Mouse (Mus musculus) kidney, postnatal 4 days (tissue): ENCODE data around the gene Cetn4.
A peak's percentile ranks its signal among the peaks of the same experiment; 100 is the strongest.

Experiments used
- DNase-seq, 2 experiments: peaks; one replicate each; pipeline ENCODE4 v3.0.0; 2021; ENCODE audit warnings: mixed read lengths in 2 of 2

The Cetn4 gene

GRCm38 (mm10) chr3:37299470-37299869 lies 13.0 kb downstream of the Cetn4 start:
- no peak for DNase-seq

GRCm38 (mm10) chr3:37292654-37293053 lies 19.9 kb downstream of the Cetn4 start:
- DNase-seq = no peak

- no peak for DNase-seq
Measured at GRCm38 (mm10) chr3:37291929-37292328, 20.6 kb downstream of the Cetn4 start.

- no peak for DNase-seq
Measured at GRCm38 (mm10) chr3:37290881-37291541, 21.5 kb downstream of the Cetn4 start.

- DNase-seq = no peak
Measured at GRCm38 (mm10) chr3:37289237-37289636, 23.3 kb downstream of the Cetn4 start.

GRCm38 (mm10) chr3:37283234-37283633 lies 29.3 kb downstream of the Cetn4 start:
- DNase-seq = no peak

- no peak for DNase-seq
Measured at GRCm38 (mm10) chr3:37282299-37282922, 30.1 kb downstream of the Cetn4 start.

DNA sequence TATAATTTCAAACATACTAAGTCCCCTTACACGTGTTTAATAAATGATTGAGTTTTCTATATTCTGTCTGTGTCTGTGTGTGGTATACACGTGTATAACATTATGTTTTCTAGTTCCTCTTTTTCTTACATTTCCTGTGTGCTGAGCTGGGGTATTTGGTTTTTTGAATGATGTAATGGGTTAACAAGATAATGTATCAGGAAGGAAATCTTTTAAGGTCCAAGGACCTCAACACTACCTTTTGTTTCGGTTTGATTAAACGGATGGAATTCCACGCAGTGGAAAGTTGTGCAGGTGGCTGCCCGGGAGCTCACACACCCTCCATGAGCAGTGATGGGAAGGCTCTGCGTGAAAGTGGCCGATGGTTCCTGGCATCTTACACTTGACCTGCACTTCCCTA lies 31.6 kb downstream of the Cetn4 start:
- DNase-seq = no peak

- DNase-seq = no peak
Measured at GRCm38 (mm10) chr3:37280221-37280620, 32.3 kb downstream of the Cetn4 start.

- DNase-seq = no peak
Measured at GRCm38 (mm10) chr3:37274661-37275060, 37.8 kb downstream of the Cetn4 start.

DNA sequence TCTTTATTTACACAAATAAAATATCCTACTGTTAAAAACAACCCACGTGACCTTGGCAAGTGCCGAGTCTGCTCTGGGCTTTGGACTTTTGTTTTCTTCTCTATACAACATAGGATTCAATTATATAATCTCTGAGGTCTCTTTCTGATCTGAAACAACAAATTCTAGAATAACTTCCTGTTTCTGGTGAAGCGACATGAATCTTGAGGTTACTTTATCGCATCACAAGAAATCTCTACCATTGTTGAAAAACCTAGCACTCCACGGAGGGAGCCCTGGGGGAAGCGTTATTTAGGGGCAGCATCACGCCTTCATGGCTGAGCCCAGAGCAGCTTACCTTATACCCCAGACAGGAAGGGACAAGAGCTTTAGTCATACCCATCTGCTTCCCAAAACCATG lies 39.4 kb downstream of the Cetn4 start:
- no peak for DNase-seq

DNA sequence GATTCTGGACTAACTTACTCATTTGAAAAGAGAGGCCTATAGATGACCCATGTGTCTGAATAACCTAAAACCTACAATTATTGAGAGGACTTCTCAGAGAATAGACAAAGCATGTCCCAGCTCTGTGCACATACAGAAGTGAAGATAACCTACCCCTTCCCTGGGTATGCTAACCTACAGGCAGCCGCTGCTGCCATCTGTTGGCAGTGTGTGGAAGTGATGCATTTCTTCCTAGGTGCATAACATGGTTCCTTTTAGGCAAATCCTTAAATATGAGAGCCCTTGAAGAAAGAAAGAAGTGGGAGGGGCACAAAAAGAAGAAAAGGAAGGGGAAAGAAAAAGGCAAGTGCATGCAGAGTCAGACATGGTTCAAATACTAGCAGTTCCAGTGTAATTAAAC lies 41.3 kb downstream of the Cetn4 start:
- DNase-seq = peak; percentile 74 to 79

- peak in 1 of 2 experiments; percentile 10 for DNase-seq
Measured at GRCm38 (mm10) chr3:37269926-37270325, 42.6 kb downstream of the Cetn4 start.

DNA sequence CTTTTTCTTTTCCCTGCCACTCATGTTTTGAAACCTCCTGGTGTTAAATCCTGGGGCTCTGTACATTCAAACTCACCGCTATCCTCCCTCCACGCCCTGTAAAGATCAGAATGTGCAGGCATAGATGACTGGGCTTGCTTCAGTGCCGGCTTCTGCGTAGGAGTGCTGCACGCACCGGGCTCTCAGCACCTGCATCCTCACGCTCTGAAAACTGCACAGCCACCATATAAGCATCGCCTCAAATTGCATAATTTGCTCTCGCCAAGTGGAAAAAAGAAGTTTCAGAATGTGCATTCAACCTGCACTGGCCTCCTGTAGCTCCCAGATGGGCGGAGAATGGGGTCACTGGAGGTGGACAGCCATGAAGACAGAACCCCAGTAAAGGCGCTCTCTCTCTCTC lies 44.2 kb downstream of the Cetn4 start:
- DNase-seq = peak in 1 of 2 experiments; percentile 29

- DNase-seq = no peak
Measured at GRCm38 (mm10) chr3:37259331-37259999, 53.0 kb downstream of the Cetn4 start.

DNA sequence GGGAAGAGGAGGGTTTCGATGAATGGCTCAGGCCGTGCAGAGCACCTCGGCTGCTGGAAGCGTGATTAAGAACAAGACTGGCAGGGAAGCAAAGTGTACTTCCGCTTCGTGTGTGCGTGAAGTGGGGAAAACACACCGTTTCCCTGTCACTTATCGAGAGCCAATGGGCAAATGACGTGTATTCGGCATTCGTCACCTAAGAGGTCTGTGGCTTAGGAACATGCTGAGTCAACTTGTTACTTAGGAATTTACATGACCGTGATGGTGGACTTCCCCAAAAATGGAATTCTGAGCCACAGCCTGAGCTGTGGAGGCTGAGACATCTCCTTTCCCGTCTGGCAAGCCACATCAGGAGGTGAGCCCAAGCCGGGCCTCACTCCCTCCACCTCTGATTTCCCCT lies 54.7 kb downstream of the Cetn4 start:
- DNase-seq = no peak
